Mouse (Mus musculus): Measurements from ENCODE around the gene Snx27.

Gene Snx27

DNA sequence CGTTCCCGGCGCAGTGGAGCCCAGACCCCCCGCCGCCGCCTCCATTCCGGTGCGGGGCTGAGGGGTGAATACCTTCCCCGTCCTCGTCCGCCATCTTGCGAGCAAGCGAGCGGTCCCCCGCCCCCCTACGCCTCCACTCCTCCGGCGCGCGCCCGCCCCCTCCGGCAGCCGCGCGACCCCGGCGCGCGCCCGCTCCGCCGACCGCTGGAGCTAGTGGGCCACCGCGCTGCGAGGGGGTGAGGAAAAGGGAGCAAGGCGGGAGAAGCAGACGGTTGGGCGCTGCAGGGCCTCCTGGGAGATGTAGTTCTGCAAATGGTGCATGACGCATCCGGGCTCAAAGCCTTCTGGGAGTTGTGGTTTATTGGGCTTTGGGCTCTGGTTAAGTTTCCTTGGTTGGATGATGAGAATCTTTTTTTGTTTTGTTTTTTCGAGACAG, at the start of gene Snx27:
Gene Snx27, minus strand, starts transcription at position 261 of the 436 bp plus-strand sequence.
- peak; percentile 92 for DNase-seq

GRCm38 (mm10) chr3:94629876-94630275, 47.4 kb upstream of the Snx27 start:
- no peak for DNase-seq

- DNase-seq = no peak
Measured at GRCm38 (mm10) chr3:94628712-94629111, 46.2 kb upstream of the Snx27 start.

DNA sequence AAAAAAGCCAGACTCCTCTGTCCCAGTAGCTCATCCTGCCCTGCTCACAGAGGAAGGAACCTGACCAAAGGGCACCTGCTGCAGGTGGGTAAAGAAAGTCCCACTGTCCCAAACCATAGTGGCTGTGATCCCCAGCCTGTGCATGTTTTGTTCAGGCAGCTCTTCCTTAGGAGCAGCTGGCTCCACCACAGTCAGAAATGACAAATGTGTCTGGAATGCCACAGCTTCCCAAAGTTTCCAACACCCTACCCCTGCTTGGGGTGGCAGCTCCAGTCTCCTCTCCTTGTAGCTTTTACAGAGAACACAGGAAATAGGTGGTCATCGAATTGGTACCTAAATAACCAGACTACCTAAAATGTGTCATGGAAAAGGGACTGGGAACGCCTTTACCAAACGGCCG, 41.8 kb upstream of the Snx27 start:
- no peak for DNase-seq

GRCm38 (mm10) chr3:94622550-94622949, 40.0 kb upstream of the Snx27 start:
- DNase-seq = no peak

- DNase-seq = no peak
Measured at GRCm38 (mm10) chr3:94621740-94622507, 39.4 kb upstream of the Snx27 start.

DNA sequence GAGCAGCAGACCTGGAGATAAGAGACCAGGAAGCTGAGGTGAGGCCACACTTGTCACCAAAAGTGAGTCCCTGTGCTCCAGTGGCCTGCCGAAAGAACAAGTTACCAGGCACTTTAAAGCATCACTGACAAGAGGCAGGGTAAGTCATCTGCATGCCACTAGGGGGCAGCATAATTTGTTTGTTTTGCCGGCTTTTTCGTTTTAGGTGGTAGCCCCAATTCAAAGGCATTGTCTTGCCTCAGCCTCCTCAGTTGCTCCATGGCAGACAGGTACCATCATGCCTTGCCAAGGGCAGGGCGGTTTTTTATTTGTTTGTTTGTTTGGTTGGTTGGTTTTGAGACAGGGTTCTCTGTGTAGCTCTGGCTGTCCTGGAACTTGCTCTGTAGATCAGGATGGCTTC, 34.2 kb upstream of the Snx27 start:
- DNase-seq = peak; percentile 55

GRCm38 (mm10) chr3:94613258-94613878, 30.9 kb upstream of the Snx27 start:
- no peak for DNase-seq

GRCm38 (mm10) chr3:94612274-94612673, 29.8 kb upstream of the Snx27 start:
- no peak for DNase-seq

DNA sequence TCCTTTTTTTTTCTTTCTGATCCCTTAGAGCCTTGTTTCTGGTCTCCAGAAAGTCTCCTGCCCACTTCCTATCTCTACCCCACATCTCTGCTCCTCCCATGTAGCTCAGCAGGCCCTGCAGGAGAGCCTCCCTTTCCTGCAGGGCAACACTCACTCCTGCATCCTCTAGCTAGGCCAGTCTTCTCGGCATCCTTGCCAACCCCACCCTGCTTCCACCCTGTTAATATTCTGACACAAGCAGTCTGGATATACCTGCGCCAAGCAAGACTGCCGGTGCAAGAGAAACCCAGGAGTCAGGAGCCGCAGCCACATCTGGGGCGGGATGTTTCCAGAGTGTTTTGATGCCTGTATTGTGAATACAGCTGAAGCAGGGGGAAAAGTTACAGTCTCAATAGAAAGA, 29.3 kb upstream of the Snx27 start:
- DNase-seq = no peak

DNA sequence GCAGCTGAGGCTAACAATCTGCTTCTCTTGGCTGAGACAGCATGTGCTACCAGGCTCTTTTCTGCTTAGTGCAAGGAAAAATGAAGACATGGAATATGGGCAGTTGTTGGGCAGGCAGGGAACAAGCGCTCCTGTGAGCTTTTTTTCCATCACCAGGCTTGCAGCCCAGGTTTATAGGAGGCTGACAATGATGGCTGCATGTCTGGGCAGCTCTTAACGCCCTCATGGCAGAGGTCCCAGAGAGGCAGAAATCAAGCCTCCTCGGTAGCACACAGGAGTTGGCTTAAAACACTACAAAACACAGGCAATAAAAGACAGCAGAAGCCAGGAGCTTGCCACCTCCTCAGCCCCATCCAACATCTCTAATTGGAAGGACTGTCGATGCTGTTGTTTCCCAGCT, 28.8 kb upstream of the Snx27 start:
- DNase-seq = no peak

DNA sequence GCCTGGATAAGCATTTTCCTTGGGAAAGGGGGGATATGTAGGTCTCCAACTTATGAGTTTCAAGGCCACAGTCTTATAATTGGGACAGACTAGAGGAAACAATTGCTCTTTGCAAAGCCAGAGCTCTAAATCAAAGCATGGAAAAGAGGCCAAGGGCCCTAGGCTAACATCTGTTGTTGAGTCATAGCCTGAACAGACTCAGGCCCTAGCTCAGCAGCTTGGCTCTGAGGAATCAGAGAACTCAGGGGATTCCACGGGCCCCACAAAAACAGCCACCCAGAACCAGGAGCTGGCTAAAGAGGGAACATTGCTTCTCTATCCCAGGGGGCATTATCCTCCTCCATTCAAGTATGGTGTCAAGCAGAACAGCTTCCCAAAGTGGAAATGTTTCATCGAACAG, 28.1 kb upstream of the Snx27 start:
- DNase-seq = no peak

DNA sequence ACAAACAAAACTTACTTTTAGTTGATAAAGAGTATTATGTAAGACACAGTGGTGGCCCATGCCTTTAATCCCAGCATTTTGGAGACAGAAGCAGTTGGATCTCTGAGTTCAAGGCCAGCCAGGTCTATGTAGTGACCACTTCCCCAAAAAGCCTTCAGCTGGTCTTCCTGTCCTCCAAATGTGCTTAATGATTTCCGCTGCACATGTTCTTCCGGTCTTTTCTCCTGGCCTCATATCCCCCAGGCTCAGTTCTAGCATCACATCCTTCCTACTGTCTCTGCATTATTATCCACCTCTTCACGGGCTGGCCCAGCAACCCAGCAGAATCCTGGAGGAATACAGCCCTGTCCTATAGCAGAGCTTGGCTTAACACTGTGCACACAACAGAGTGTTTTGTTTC, 27.1 kb upstream of the Snx27 start:
- DNase-seq = no peak

- peak; percentile 73 for DNase-seq
Measured at GRCm38 (mm10) chr3:94601959-94602358, 19.4 kb upstream of the Snx27 start.

GRCm38 (mm10) chr3:94597224-94597779, 14.8 kb upstream of the Snx27 start:
- DNase-seq = no peak

- DNase-seq = no peak
Measured at GRCm38 (mm10) chr3:94595871-94596287, 13.4 kb upstream of the Snx27 start.

- DNase-seq = no peak
Measured at GRCm38 (mm10) chr3:94591066-94591465, 8.6 kb upstream of the Snx27 start.

- no peak for DNase-seq
Measured at GRCm38 (mm10) chr3:94587962-94588361, 5.4 kb upstream of the Snx27 start.

GRCm38 (mm10) chr3:94582944-94583343, 428 bp upstream of the Snx27 start:
- no peak for DNase-seq

DNA sequence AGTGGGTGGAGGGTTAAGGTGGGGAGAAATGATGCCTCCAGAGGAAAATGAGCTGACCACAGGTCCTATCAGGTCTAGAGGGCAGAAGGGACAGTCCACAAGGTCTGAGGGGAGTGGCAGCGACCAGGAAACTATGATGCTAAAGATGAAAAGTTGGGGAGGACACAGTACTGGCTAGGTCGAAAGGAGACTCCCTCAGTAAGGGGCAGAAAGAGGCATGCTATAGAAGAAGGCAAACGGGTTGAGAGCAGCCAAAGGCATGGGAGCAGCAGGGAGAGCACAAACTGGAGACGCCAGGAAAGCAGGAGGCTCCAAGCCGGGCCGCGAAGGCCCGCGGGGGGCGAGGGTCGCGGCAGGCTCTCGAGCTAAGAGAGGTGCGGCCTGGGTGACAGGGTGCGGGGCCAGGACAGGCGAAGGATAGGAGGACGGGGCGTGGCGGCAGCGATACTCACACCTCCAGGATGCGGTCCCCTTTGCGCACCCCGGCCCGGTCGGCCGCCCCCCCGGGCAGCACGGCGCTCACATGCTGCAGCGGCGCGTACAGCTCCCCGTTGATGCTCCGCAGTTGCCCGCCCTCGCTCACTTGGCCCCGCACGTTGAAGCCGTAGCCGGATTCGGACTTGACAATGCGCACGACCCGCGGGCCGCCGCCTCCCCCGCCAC, 592 bp downstream of the Snx27 start:
- no peak for DNase-seq

GRCm38 (mm10) chr3:94581138-94581780, 1.3 kb downstream of the Snx27 start:
- DNase-seq = peak; percentile 29

DNA sequence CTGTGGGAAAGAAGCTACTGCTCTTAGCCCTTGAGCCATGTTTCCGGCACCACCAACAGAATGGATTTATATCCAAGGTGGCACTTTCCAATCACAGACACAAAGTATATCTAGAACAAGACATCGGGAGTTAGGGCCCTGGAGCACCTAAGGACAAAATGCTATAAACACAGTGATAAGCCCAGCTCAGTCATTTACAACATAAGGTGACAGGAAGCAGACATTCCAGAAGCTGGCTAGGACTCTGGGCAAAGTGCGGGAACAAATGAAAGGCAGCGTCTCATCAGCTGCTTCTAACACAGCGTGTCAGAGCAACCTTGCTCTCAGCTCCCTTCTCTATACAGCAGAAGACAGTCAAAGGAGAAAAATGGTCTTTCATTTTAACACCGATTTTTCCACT, 8.0 kb downstream of the Snx27 start:
- DNase-seq = no peak

GRCm38 (mm10) chr3:94567242-94567641, 15.3 kb downstream of the Snx27 start:
- no peak for DNase-seq
